Mouse (Mus musculus) heart, postnatal 0 days (tissue): ENCODE data around the gene Lpp.

Source experiments
- CTCF ChIP-seq: IDR thresholded peaks from 2 replicates; pipeline ENCODE4 v1.5.1; 2016; ENCODE audit warnings: antibody characterized with exemption, control low read depth, low read depth
- EP300 ChIP-seq: IDR thresholded peaks from 2 replicates; pipeline ENCODE4 v1.6.1; 2016; ENCODE audit warnings: antibody characterized with exemption, low read depth

GRCm38 (mm10) chr16:24912381-24912780 is 519.1 kb downstream of the Lpp start:
- TF ChIP-seq CTCF (no peak), EP300 (no peak)
